36 mouse cellular contexts compared by ENCODE assay signal in genomic region chr16:95216346-95216745, GRCm38 (mm10). TPM values are rescaled to one million over a fixed set of nuclear protein-coding genes. Genes with fewer than 3 reads are reported as not detected.
"Had no signal": no experiment of that assay in that cellular context is flagged by ENCODE, and none has a peak within 500 bp of the region (broad histone marks: within the 10 kb centered on the region; RNA-seq: fewer than 3 reads in every experiment).

No protein-coding gene starts in this region.

- H3K4me2 ChIP-seq: heart, embryonic 11.5 days; heart, embryonic 12.5 days; heart, embryonic 13.5 days; heart, embryonic 15.5 days; hindbrain, embryonic 12.5 days; hindbrain, embryonic 13.5 days; hindbrain, embryonic 14.5 days; hindbrain, embryonic 15.5 days; intestine, embryonic 15.5 days; kidney, embryonic 15.5 days had no signal

- H3K4me3 ChIP-seq: heart, embryonic 10.5 days; heart, embryonic 12.5 days; heart, embryonic 13.5 days; heart, embryonic 15.5 days; hindbrain, embryonic 10.5 days; hindbrain, embryonic 12.5 days; hindbrain, embryonic 13.5 days; hindbrain, embryonic 15.5 days; intestine, embryonic 15.5 days; kidney, embryonic 15.5 days; layer of hippocampus, adult 2 months had no signal

- H3K36me3 ChIP-seq: heart, embryonic 10.5 days; heart, embryonic 12.5 days; heart, embryonic 13.5 days; heart, embryonic 15.5 days; hindbrain, embryonic 10.5 days; hindbrain, embryonic 12.5 days; hindbrain, embryonic 13.5 days; hindbrain, embryonic 15.5 days; intestine, embryonic 15.5 days; kidney, embryonic 15.5 days had no signal

- H3K9me3 ChIP-seq: heart, embryonic 10.5 days; heart, embryonic 13.5 days; heart, embryonic 15.5 days; hindbrain, embryonic 10.5 days; hindbrain, embryonic 12.5 days; hindbrain, embryonic 13.5 days; hindbrain, embryonic 15.5 days; intestine, embryonic 15.5 days; kidney, embryonic 15.5 days had no signal

- H3K4me1 ChIP-seq: heart, embryonic 13.5 days; heart, embryonic 15.5 days; hindbrain, embryonic 12.5 days; hindbrain, embryonic 15.5 days; intestine, embryonic 15.5 days; kidney, embryonic 15.5 days had no signal

- ATAC-seq: hindbrain, embryonic 16.5 days; hindbrain, postnatal 0 days; inflammation-experienced regulatory T-cells, adult 6 months; intestine, embryonic 15.5 days; intestine, embryonic 16.5 days; intestine, postnatal 0 days had no signal

- H3K27me3 ChIP-seq: heart, embryonic 12.5 days; heart, embryonic 13.5 days; heart, embryonic 15.5 days; hindbrain, embryonic 12.5 days; hindbrain, embryonic 13.5 days; hindbrain, embryonic 15.5 days; intestine, embryonic 15.5 days; kidney, embryonic 15.5 days had no signal

- H3K27ac ChIP-seq: heart, embryonic 10.5 days; heart, embryonic 13.5 days; heart, embryonic 15.5 days; hindbrain, embryonic 10.5 days; hindbrain, embryonic 12.5 days; hindbrain, embryonic 13.5 days; hindbrain, embryonic 14.5 days; hindbrain, embryonic 15.5 days; hindbrain, postnatal 0 days; intestine, embryonic 15.5 days; kidney, embryonic 15.5 days; kidney, postnatal 0 days; layer of hippocampus, adult 2 months had no signal

- DNase-seq: heart, postnatal 10 days; heart, postnatal 14 days; heart, postnatal 36 days; heart, postnatal 4 days; kidney, adult 11 months; kidney, adult 18-20 months; kidney, adult 2 months; kidney, adult 8-10 months; kidney, adult 9 months; kidney, postnatal 10 days; kidney, postnatal 14 days; kidney, postnatal 25 days; kidney, postnatal 36 days; kidney, postnatal 4 days; layer of hippocampus, adult 9-11 months; layer of hippocampus, postnatal 36 days had no signal

- H3K9ac ChIP-seq: heart, embryonic 12.5 days; heart, embryonic 13.5 days; heart, embryonic 15.5 days; hindbrain, embryonic 12.5 days; hindbrain, embryonic 13.5 days; hindbrain, embryonic 14.5 days; hindbrain, embryonic 15.5 days; intestine, embryonic 15.5 days; kidney, embryonic 15.5 days had no signal

RNA-seq across cellular contexts. Expression of gene Kcnj15, which starts 41.0 kb away (rescaled TPM):
- total RNA-seq: hematopoietic stem cell, adult 5-6 weeks; layer of hippocampus, postnatal 36 days had no signal
